Mouse (Mus musculus) hindbrain, embryonic 13.5 days (tissue): ENCODE measurements around the gene Scarf2. TPM values are rescaled to one million over a fixed set of nuclear protein-coding genes. Genes with fewer than 3 reads are reported as not detected.

ENCODE experiments used
- polyA plus RNA-seq: library from polyadenylated mRNA; unstranded; fragments of >200 nt; fragmentation: Nextera tagmentation; extraction: Ambion mirVana; gene quantifications from 2 replicates; pipeline ENCODE4 v1.2.1, GENCODE M21; 2015

Scarf2 gene
- polyA plus RNA-seq, 1 experiment from 2014 or later, result 1.6 TPM

Other genes with a start within 250 kb of the Scarf2 start
- 0.75 and 1.3 TPM in 2 replicates for gene Lrrc74b, start 236.0 kb upstream of the Scarf2 start, polyA plus RNA-seq
- 1.9 and 2.1 TPM in 2 replicates for gene P2rx6, start 235.4 kb upstream of the Scarf2 start, polyA plus RNA-seq
- 20.2 and 21.0 TPM in 2 replicates for gene Slc7a4, start 214.1 kb upstream of the Scarf2 start, polyA plus RNA-seq
- 23.8 and 27.2 TPM in 2 replicates for gene Smpd4, start 177.9 kb upstream of the Scarf2 start, polyA plus RNA-seq
- gene Ccdc74a, start 150.8 kb upstream of the Scarf2 start, polyA plus RNA-seq, result 7.0 and 7.8 TPM in 2 replicates
- gene Med15, start 64.4 kb upstream of the Scarf2 start, polyA plus RNA-seq, result 44.3 and 48.7 TPM in 2 replicates
- gene Klhl22, start 37.7 kb upstream of the Scarf2 start, polyA plus RNA-seq, result 70.9 and 77.6 TPM in 2 replicates
- gene B830017H08Rik, start 35.8 kb downstream of the Scarf2 start, polyA plus RNA-seq, result 2.1 and 2.2 TPM in 2 replicates
- gene Car15, start 41.1 kb downstream of the Scarf2 start, polyA plus RNA-seq, result 4.5 and 4.8 TPM in 2 replicates
- 0.63 and 0.65 TPM in 2 replicates for gene Gm20518, start 94.4 kb downstream of the Scarf2 start, polyA plus RNA-seq
- 0.05 and 0.10 TPM in 2 replicates for gene Tssk1, start 96.9 kb downstream of the Scarf2 start, polyA plus RNA-seq
- gene Dgcr2, start 101.3 kb downstream of the Scarf2 start, polyA plus RNA-seq, result 94.0 and 101 TPM in 2 replicates
- gene Tssk2, start 101.4 kb downstream of the Scarf2 start, polyA plus RNA-seq, result not detected in 2 replicates
- 47.8 and 53.9 TPM in 2 replicates for gene Ess2, start 114.1 kb downstream of the Scarf2 start, polyA plus RNA-seq
- gene Gsc2, start 117.8 kb downstream of the Scarf2 start, polyA plus RNA-seq, result 0.94 and 1.1 TPM in 2 replicates
- gene Slc25a1, start 130.9 kb downstream of the Scarf2 start, polyA plus RNA-seq, result 172 and 173 TPM in 2 replicates
- gene Vpreb2, start 183.1 kb downstream of the Scarf2 start, polyA plus RNA-seq, result not detected in 2 replicates